Mouse (Mus musculus): ENCODE data around the gene Trir.

- TF ChIP-seq CTCF (IDR thresholded peaks at IDR 0.05; ENCODE audit: control insufficient read depth, insufficient read depth, insufficient read length) (no peak), USF1 (IDR thresholded peaks at IDR 0.05; ENCODE audit: low read depth) (no peak), FOSL1 (IDR thresholded peaks at IDR 0.05; ENCODE audit: insufficient read depth, low read length, poor library complexity, severe bottlenecking) (no peak), MYOG (IDR thresholded peaks at IDR 0.05; ENCODE audit: control insufficient read depth, extremely low read depth, insufficient read length) (no peak), MYOD1 (IDR thresholded peaks at IDR 0.05; ENCODE audit: control insufficient read depth, insufficient read length, low read depth) (no peak), MAX (IDR thresholded peaks at IDR 0.05) (no peak)
Measured at GRCm38 (mm10) chr8:85027516-85027855, 863 bp downstream of the Trir start.

All from C2C12 (cell line).